Mouse (Mus musculus) liver, embryonic 16.5 days (tissue): ENCODE measurements around the gene Rtl10. TPM values are rescaled to one million over a fixed set of nuclear protein-coding genes. Genes with fewer than 3 reads are reported as not detected.
A peak's percentile ranks its signal among the peaks of the same experiment; 100 is the strongest.
"Not testable (repeated sequence)": the region's sequence is repeated elsewhere in the genome, so short reads cannot be mapped to it uniquely, and the experiment has no call there.

Experiments used
- ATAC-seq: fragments of 200-750 bp; cut with Nextera tagmentation; 2 replicates; pipeline ENCODE4 v1.8.0; 2017; ENCODE audit warnings: low read depth, mild to moderate bottlenecking, moderate number of reproducible peaks, moderate library complexity
- H3K27ac ChIP-seq: fragments of 300-500 bp; sonication (generic); 2 replicates; pipeline ENCODE4 v1.5.1; 2014; ENCODE audit warnings: mild to moderate bottlenecking, low read length
- H3K27me3 ChIP-seq: fragments of 300-500 bp; sonication (generic); 2 replicates; pipeline ENCODE4 v1.6.1; 2014; ENCODE audit warnings: low read depth, low read length, mixed read lengths; ENCODE audit not compliant: control insufficient read depth, insufficient read depth
- H3K36me3 ChIP-seq: fragments of 300-500 bp; sonication (generic); 2 replicates; pipeline ENCODE4 v1.6.1; 2014; ENCODE audit warnings: mild to moderate bottlenecking; ENCODE audit not compliant: control insufficient read depth, insufficient read depth
- H3K4me1 ChIP-seq: fragments of 300-500 bp; sonication (generic); 2 replicates; pipeline ENCODE4 v1.6.1; 2014; ENCODE audit warnings: low read depth, low read length, mixed read lengths; ENCODE audit not compliant: control insufficient read depth
- H3K4me2 ChIP-seq: fragments of 300-500 bp; sonication (generic); 2 replicates; pipeline ENCODE4 v1.6.1; 2014; ENCODE audit warnings: low read depth, low read length, mixed read lengths
- H3K4me3 ChIP-seq: fragments of 300-500 bp; sonication (generic); 2 replicates; pipeline ENCODE4 v1.5.1; 2014; ENCODE audit warnings: low read depth, mild to moderate bottlenecking, low read length
- H3K9ac ChIP-seq: fragments of 300-500 bp; sonication (generic); 2 replicates; pipeline ENCODE4 v1.6.1; 2014; ENCODE audit warnings: low read depth, low read length
- H3K9me3 ChIP-seq: fragments of 300-500 bp; sonication (generic); replicated peaks from 2 replicates; pipeline ENCODE4 v1.6.1; 2016; ENCODE audit warnings: low read length; ENCODE audit not compliant: control insufficient read depth
- WGBS: fragments of 180-500 bp; shearing (Covaris S2); extraction: QIAGEN DNeasy Blood & Tissue Kit; methylation state at CpG from one replicate; pipeline ENCODE4 v1.1.7; 2014; ENCODE audit not compliant: insufficient replicate concordance; 5-methylcytosine and 5-hydroxymethylcytosine counted together
- polyA plus RNA-seq: library from polyadenylated mRNA; unstranded; fragments of >200 nt; fragmentation: Nextera tagmentation; extraction: Ambion mirVana; gene quantifications from 2 replicates; pipeline ENCODE4 v1.2.1, GENCODE M21; 2015

The Rtl10 gene
- polyA plus RNA-seq, 1 experiment from 2014 or later: 0.54 TPM

DNA sequence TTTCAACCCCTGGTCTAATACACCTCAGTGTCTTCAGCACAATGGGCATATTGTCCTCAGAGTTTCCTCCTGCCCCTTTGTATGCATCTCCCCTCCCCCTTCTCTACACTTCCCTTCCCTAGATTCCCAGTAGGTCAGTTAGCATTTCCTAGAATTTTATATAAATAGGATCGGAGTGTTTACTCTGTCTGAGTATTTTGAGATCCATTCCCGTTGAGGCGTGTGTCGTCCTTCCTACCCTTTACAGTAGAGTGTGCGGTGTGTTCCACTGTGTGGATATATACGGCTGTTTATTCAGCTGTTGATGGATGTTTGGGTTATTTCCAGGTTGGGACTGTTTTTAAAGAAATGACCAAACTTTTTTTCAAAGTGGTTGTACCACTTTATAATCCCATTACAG is 14.8 kb downstream of the Rtl10 start:
- H3K9me3 ChIP-seq: no peaks in the 10 kb centered on the region
- H3K9ac ChIP-seq: no peak overlapping the region
- ATAC-seq: no peak
- no peak overlapping the region for H3K4me3 ChIP-seq
- 62% methylated on average over 6 of the region's 6 CpGs for WGBS
- H3K27ac ChIP-seq: no peak overlapping the region
- no peak overlapping the region for H3K4me2 ChIP-seq
- no peaks in the 10 kb centered on the region for H3K4me1 ChIP-seq
- H3K36me3 ChIP-seq: no peaks in the 10 kb centered on the region
- H3K27me3 ChIP-seq: no peaks in the 10 kb centered on the region

DNA sequence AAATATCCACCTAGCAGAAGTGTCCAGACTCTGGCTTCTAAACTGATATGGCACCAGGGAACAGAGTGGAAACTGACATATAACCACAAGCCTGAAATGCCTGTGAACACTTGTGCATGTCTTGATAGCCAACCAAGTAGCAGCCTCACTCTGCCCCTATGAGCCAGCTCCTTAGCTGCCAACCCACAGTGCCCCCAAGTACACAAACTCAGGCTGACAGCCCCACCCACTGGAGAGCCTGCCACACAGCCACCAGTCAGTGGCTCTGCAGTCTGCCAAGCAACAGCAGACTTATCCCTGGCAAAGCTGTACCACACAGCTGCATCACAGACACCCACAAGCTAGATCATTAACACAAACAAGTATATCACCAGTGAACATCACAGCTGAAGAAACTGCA is 19.4 kb downstream of the Rtl10 start:
- Histone ChIP-seq H3K27ac (no peak overlapping the region), H3K4me3 (no peak overlapping the region), H3K9me3 (no peaks in the 10 kb centered on the region), H3K27me3 (no peaks in the 10 kb centered on the region), H3K36me3 (no peaks in the 10 kb centered on the region), H3K9ac (no peak overlapping the region), H3K4me1 (no peaks in the 10 kb centered on the region), H3K4me2 (no peak overlapping the region)
- ATAC-seq: no peak

DNA sequence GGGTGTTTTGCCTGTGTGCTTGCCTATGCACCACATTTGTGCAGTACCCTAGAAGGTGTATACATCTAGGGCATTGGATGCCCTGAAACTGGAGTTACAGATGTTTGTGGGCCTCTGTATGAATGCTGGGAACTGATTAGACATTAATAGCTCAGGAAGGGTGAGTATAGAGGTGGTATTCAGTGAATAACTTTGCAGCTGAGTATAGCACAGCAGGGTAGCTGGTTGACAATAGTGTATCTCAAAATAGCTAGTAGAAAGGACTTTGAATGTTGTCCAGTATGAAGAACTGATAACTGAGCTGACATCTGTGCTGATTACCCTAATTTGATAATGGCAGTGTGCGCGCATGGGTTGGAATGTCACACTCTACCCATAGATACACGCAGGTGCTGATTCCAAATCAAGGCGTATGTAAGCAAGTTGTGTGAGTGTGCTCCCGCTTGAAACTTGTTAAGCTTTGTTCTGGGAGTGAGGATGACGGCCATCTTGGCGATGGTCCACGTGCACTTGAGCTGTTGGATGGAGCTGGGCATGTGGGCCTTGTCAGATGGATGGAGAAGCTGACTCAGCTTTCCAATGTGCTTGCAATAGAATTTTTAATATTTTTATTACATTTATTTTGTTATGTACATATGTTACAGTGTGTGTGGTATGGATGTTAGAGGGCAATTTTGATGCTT is 25.0 kb downstream of the Rtl10 start:
- no peak overlapping the region for H3K27ac ChIP-seq
- H3K27me3 ChIP-seq: no peaks in the 10 kb centered on the region
- H3K4me3 ChIP-seq: no peak overlapping the region
- no peaks in the 10 kb centered on the region for H3K36me3 ChIP-seq
- ATAC-seq: no peak
- no peaks in the 10 kb centered on the region for H3K9me3 ChIP-seq
- H3K9ac ChIP-seq: no peak overlapping the region
- H3K4me2 ChIP-seq: no peak overlapping the region
- WGBS: 78% methylated on average over 8 of the region's 8 CpGs
- H3K4me1 ChIP-seq: no peaks in the 10 kb centered on the region

DNA sequence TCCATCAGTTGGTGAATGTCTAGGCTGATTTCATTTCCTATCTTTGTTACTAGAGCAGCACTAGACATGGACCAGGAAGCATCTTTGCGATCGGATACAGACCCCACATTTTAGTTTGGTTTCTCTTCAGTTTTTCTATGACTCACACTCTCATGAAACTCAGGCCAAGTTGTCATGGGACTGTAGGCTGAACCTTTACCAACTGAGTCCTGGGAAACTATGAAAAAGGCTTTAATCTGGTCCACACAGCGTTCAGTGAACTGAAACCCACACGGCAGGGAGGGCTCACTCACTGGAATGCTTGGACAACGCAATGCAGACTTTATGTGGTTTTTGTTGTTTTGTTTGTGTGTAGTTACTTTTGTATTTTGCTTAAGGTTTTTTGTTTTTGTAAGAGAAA is 30.0 kb downstream of the Rtl10 start:
- no peak for ATAC-seq

DNA sequence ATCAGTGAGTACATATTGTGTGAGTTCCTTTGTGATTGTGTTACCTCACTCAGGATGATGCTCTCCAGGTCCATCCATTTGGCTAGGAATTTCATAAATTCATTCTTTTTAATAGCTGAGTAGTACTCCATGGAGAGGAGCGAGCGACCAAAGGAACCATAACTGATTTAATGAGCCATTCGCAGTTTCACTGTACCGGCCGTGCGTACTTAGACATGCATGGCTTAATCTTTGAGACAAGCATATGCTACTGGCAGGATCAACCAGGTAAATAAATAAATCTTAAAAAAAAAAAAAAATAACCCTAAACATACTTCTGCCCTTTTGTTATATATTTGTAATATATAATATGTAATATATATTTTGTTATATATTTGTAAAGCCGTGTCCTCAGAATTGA is 34.4 kb downstream of the Rtl10 start:
- WGBS: 89% methylated on average over 7 of the region's 7 CpGs
- H3K4me2 ChIP-seq, H3K9me3 ChIP-seq, H3K27ac ChIP-seq, H3K4me1 ChIP-seq, H3K9ac ChIP-seq, H3K4me3 ChIP-seq, H3K27me3 ChIP-seq, H3K36me3 ChIP-seq: not testable (repeated sequence)
- peak; percentile 100 for ATAC-seq

More for the DNA sequence above, 30.0 kb downstream of the Rtl10 start:
- Histone ChIP-seq H3K36me3 (no peaks in the 10 kb centered on the region), H3K4me2 (no peak overlapping the region), H3K4me3 (no peak overlapping the region), H3K9ac (no peak overlapping the region), H3K9me3 (no peaks in the 10 kb centered on the region), H3K27ac (no peak overlapping the region), H3K27me3 (no peaks in the 10 kb centered on the region), H3K4me1 (no peaks in the 10 kb centered on the region)
- 77% methylated on average over 5 of the region's 5 CpGs for WGBS

DNA sequence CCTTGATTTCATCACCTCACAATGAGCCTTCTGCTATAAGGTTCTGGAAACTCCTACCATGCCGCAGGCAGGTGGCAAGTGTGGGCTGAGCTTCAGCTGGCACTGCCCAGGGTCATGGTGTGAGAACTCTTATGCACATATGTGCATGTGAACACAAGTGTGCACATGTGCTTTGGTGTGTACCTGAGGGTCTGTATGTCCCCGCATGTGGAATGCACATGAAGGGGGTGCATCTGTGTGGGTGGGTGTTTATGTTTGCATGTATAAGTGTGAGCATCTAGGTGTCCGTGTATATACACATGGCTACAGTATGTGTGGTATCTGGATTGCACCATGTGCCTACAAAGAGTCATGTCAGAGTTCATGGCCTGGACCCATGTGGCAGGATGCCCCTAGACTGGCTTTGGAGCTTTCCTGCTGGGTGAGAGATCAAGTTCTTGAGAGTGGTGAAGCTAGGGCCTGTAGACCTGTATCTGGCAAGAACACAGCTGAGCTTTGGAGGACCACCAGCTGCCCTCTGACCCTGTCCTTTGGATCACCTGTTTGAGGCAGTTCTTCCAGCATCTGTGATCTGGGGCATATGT is 38.8 kb downstream of the Rtl10 start:
- no peaks in the 10 kb centered on the region for H3K27me3 ChIP-seq
- WGBS: 79% methylated on average over 3 of the region's 3 CpGs
- H3K4me1 ChIP-seq: no peaks in the 10 kb centered on the region
- H3K27ac ChIP-seq: no peak overlapping the region
- H3K36me3 ChIP-seq: no peaks in the 10 kb centered on the region
- no peak overlapping the region for H3K4me3 ChIP-seq
- H3K9ac ChIP-seq: no peak overlapping the region
- no peaks in the 10 kb centered on the region for H3K9me3 ChIP-seq
- no peak overlapping the region for H3K4me2 ChIP-seq
- ATAC-seq: no peak

DNA sequence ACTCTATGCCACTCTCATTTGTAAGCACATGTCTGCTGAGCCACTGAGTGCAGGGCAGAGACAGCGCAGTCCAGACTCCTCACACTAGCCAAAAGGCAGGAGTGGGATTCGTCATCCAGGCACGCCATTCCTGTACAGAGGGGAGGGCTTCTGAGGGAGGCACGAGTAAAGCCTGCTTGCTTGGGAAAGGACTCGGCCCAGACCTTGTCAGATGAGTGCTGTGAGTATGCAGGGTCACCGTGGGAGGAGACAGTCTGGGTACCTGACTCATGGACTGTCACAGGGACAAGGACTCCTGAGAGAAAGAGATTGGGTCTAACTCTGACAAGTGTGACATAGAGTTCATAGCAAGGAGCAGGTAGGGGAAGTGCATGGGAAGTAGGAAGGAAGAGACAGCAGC is 40.6 kb downstream of the Rtl10 start:
- no peak overlapping the region for H3K4me2 ChIP-seq
- no peak for ATAC-seq
- no peak overlapping the region for H3K27ac ChIP-seq
- 56% methylated on average over 6 of the region's 6 CpGs for WGBS
- no peaks in the 10 kb centered on the region for H3K27me3 ChIP-seq
- no peaks in the 10 kb centered on the region for H3K36me3 ChIP-seq
- H3K4me1 ChIP-seq: no peaks in the 10 kb centered on the region
- H3K9ac ChIP-seq: no peak overlapping the region
- no peaks in the 10 kb centered on the region for H3K9me3 ChIP-seq
- no peak overlapping the region for H3K4me3 ChIP-seq

DNA sequence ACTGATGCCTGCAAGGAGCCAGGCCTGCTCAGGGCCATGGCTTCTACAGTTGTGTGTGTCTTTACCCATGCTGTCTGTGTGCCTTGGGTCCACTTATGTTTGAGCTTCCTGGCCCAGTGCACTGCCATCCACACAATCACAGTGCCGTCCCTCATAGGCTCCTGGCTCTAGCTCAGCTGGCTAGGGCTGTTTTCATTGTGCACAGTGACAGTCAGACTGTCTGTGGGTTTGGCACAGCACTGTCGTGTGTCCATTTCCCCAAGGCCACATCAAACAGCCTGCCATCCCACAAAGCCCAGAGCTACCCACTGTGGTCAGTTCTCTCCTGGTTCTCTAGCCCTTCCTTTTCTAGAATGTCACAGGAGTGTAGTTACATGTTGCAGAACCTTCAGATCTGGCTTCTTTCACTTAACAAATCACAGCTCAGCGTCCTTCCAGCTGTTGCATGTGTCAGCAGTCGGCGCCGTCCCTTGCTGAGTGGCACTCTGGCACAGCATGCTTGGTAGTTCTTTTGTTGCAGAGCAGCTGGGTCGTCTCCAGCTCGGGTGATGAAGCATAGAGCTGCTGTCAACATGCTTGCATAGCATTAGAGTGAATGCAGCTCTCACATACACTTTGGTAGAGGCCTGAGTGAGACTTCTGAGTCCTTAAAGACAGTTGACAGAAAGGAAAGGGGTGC is 44.6 kb downstream of the Rtl10 start:
- no peak for ATAC-seq
- no peaks in the 10 kb centered on the region for H3K27me3 ChIP-seq

DNA sequence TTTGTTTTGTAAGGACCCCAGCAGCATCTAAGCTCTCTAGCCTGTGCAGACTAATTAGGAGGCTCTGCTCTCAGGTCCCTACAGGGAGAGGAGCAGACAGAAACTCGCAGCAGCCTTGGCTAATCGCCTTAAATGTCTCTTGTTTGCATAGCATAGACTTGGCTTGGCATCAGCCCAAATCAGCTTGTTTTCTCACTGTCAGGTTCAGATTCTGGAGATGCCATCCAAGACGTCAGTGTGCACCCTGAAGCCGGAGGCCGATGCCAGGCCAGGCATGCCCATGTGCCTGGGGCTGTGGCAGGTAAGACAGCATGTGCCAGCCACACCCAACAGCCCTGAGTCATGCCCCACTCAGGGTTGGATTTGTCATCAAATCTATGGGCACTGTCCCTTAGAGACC is 49.2 kb downstream of the Rtl10 start:
- Histone ChIP-seq H3K4me1 (no peaks in the 10 kb centered on the region), H3K36me3 (no peaks in the 10 kb centered on the region), H3K27ac (no peak overlapping the region), H3K4me2 (no peak overlapping the region), H3K27me3 (no peaks in the 10 kb centered on the region), H3K4me3 (no peak overlapping the region), H3K9me3 (no peaks in the 10 kb centered on the region), H3K9ac (no peak overlapping the region)
- ATAC-seq: no peak
- 71% methylated on average over 5 of the region's 5 CpGs for WGBS

More for the DNA sequence above, 44.6 kb downstream of the Rtl10 start:
- no peak overlapping the region for H3K27ac ChIP-seq
- H3K4me2 ChIP-seq: no peak overlapping the region
- no peaks in the 10 kb centered on the region for H3K4me1 ChIP-seq
- no peak overlapping the region for H3K9ac ChIP-seq
- H3K9me3 ChIP-seq: no peaks in the 10 kb centered on the region
- no peak overlapping the region for H3K4me3 ChIP-seq
- 69% methylated on average over 8 of the region's 8 CpGs for WGBS
- no peaks in the 10 kb centered on the region for H3K36me3 ChIP-seq
